Mouse (Mus musculus) hindbrain, embryonic 11.5 days (tissue): ENCODE measurements around the gene Gm21969. TPM values are rescaled to one million over a fixed set of nuclear protein-coding genes. Genes with fewer than 3 reads are reported as not detected.

Experiments used
- ATAC-seq: fragments of 200-750 bp; cut with Nextera tagmentation; 2 replicates; pipeline ENCODE4 v1.8.0; 2017; ENCODE audit warnings: mild to moderate bottlenecking, moderate TSS enrichment, moderate library complexity; ENCODE audit not compliant: low FRiP score
- DNase-seq: peaks from one replicate; pipeline ENCODE4 v3.0.0-alpha.2; 2015; ENCODE audit warnings: low spot score
- H3K27ac ChIP-seq: fragments of 300-500 bp; sonication (generic); 2 replicates; pipeline ENCODE4 v1.5.1; 2014; ENCODE audit warnings: mild to moderate bottlenecking, low read depth, low read length
- H3K27me3 ChIP-seq: fragments of 300-500 bp; sonication (generic); 2 replicates; pipeline ENCODE4 v1.6.1; 2014; ENCODE audit warnings: mild to moderate bottlenecking, low read length, moderate library complexity, mixed read lengths; ENCODE audit not compliant: control insufficient read depth, insufficient read depth
- H3K36me3 ChIP-seq: fragments of 300-500 bp; sonication (generic); 2 replicates; pipeline ENCODE4 v1.6.1; 2014; ENCODE audit warnings: mild to moderate bottlenecking, low read length, moderate library complexity, mixed read lengths; ENCODE audit not compliant: control insufficient read depth, insufficient read depth
- H3K4me1 ChIP-seq: fragments of 300-500 bp; sonication (generic); replicated peaks from 2 replicates; pipeline ENCODE4 v1.6.1; 2014; ENCODE audit warnings: low read length, mixed read lengths; ENCODE audit not compliant: control insufficient read depth, insufficient read depth
- H3K4me2 ChIP-seq: fragments of 300-500 bp; sonication (generic); replicated peaks from 2 replicates; pipeline ENCODE4 v1.6.1; 2014; ENCODE audit warnings: mild to moderate bottlenecking, low read depth, low read length
- H3K4me3 ChIP-seq: fragments of 300-500 bp; sonication (generic); 2 replicates; pipeline ENCODE4 v1.5.1; 2014; ENCODE audit warnings: low read depth, low read length
- H3K9ac ChIP-seq: fragments of 300-500 bp; sonication (generic); 2 replicates; pipeline ENCODE4 v1.6.1; 2014; ENCODE audit warnings: low read depth, low read length
- H3K9me3 ChIP-seq: fragments of 300-500 bp; sonication (generic); 2 replicates; pipeline ENCODE4 v1.6.1; 2016; ENCODE audit warnings: low read length; ENCODE audit not compliant: control insufficient read depth
- WGBS: fragments of 180-500 bp; shearing (Covaris S2); extraction: QIAGEN DNeasy Blood & Tissue Kit; methylation state at CpG from one replicate; pipeline ENCODE4 v1.1.7; 2014; 5-methylcytosine and 5-hydroxymethylcytosine counted together
- polyA plus RNA-seq: library from polyadenylated mRNA; unstranded; fragments of >200 nt; fragmentation: Nextera tagmentation; extraction: Ambion mirVana; gene quantifications from 2 replicates; pipeline ENCODE4 v1.2.1, GENCODE M21; 2014

Gm21969 gene
- polyA plus RNA-seq, 1 experiment from 2014 or later, result not detected

DNA sequence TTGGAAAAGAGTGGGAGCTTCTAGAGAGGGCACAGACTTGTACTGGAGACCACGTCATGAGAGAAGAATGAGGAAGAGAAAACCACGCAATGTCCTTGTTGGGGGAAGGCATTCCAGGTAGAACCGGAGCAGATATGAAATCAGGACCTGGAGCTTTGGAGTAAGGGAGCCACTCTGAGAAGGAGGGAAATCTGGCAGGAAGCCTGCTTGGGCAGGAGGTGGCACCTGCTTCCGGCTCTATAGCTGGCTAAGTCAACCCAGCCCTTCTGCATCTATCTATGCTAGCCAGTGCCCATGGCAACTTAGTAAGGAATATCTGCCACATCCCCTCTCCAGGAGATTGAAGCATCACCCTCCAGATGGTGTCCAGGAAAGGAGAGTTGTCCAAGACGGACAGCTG, 103.0 kb downstream of the Gm21969 start:
- DNase-seq, result no peak
- ATAC-seq, result no peak
- 90% methylated on average over 5 of the region's 5 CpGs for WGBS

DNA sequence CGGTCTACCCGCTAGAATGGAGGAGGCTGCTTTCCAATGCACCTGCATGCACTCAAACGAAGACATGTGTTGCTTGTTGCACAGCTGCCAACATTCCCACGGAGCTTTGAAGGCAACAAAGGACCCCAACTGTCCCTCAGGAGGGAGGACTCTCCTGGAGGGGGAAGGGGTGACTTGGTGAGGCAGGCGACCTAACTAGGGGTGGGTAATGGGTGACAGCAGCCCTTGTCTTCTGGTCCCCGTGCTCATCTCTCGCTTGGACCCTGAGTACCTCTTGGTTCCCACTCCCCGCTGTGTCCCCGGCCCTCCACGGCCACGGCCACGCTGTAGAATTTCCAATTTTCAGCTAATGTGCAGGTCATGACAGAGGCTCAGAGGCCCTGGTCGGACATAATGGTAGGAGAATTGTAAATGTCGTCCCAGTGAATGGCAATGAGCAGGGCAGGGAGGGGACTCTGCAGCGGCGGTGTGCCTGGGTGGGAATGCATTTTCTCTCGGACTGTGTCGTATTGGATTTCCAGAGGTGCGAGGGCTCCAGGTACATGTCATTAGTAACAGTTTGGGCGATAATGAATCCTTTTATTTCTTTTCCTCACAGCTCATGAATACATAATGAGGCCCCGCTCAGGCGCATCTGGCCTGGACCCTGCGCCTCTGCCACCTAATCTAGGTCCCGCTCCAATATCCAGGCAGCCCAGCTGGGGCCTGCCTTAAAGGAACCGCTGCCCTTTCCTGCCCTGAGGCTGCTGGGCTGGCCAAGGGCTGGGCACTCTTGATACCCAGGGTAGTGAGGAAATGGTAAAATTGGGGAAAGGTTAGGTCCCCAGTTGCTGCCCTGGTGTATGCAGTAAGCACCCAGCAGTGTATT, 107.7 kb downstream of the Gm21969 start:
- Histone ChIP-seq H3K9me3 (no peaks in the 10 kb centered on the region), H3K4me2 (no peak overlapping the region; the same call in 1 of the 2 replicates), H3K36me3 (no peaks in the 10 kb centered on the region), H3K27me3 (peaks cover 2% of the 10 kb centered on the region), H3K9ac (no peak overlapping the region), H3K27ac (peak overlapping the region; percentile 12; the same call in 1 of the 2 replicates), H3K4me1 (peaks cover 3% of the 10 kb centered on the region; the same call in 1 of the 2 replicates), H3K4me3 (no peak overlapping the region)
- ATAC-seq (peak; percentile 71), DNase-seq (peak; percentile 42)
- WGBS, result 35% methylated on average over 25 of the region's 25 CpGs

More for the DNA sequence above, 103.0 kb downstream of the Gm21969 start:
- peaks cover 3% of the 10 kb centered on the region; the same call in 1 of the 2 replicates for H3K4me1 ChIP-seq
- H3K9ac ChIP-seq, result no peak overlapping the region
- H3K4me3 ChIP-seq, result no peak overlapping the region
- no peak overlapping the region for H3K4me2 ChIP-seq
- H3K27ac ChIP-seq, result no peak overlapping the region
- no peaks in the 10 kb centered on the region for H3K27me3 ChIP-seq
- H3K36me3 ChIP-seq, result no peaks in the 10 kb centered on the region
- no peaks in the 10 kb centered on the region for H3K9me3 ChIP-seq

Other genes with a start within 250 kb of the Gm21969 start
- 3.3 and 4.8 TPM in 2 replicates for gene Iffo2, start 72.6 kb upstream of the Gm21969 start, polyA plus RNA-seq
- gene Aldh4a1, start 19.7 kb downstream of the Gm21969 start, polyA plus RNA-seq, result 7.8 and 8.8 TPM in 2 replicates
- not detected in 2 replicates for gene Tas1r2, start 50.4 kb downstream of the Gm21969 start, polyA plus RNA-seq
- 2.2 and 2.7 TPM in 2 replicates for gene Pax7, start 230.3 kb downstream of the Gm21969 start, polyA plus RNA-seq